Mouse (Mus musculus) adipocyte (in vitro differentiated cells): ENCODE measurements at regions not wholly inside any gene's neighbourhood (a gene's known extent, or its start where the extent isn't known, plus 50 kb on each side); places are given as distances from the start of the nearest gene placed in this dataset.

Experiments
- DNase-seq: peaks from one replicate; pipeline ENCODE4 v3.0.0-alpha.2; 2016; ENCODE audit warnings: low spot score

DNA sequence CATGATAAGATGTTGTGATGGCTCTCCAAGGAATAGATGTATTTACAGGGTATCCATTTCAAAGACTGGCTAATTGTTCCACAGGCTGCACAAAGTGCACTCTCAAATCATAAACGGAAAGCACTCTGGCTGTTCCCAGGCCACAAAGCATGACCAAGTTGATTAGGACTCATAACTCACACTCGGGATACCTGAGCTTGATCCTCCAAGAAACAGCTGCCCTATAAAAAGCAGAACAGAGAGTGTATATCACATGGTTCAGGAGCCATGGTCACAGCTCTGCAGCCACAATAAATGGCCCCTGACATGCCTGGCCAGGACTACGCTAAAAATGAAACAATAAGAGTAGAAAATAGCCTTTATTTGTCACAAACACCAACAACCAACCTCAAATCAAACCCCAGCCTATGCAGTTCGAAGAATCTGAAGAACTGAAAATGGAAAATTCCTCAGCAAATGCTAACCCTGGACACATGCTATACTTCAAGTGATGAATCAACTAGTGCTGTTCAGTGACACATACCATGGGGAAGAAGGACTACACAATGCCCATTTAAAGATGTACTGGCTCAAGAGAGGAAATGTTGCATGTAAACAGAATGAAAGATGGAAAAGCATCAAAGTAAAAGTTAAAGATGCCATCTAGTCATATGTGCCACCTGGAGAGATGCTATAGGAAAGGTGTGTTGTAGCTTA, 473.5 kb downstream of the Gsdmc2 start:
- DNase-seq: no peak

DNA sequence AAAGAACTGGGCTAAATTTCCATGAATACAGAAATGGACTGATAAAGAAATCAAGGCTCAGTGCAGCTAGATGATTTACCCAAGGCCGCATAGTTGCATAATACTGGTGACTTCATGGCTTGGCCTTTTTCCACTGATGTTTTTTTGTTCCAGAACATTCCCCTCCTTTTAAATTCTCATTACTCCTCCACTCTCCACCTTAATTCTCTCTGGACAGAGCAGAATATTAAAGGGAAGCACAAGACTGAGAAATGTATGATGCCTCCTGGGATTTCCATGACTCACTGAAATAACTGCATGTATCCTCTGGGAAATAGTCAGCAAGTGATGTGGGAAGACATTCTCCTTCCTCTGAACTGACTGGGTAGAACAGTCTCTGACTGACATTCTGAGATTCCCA, 480.5 kb downstream of the Gsdmc2 start:
- DNase-seq: peak; percentile 67

GRCm38 (mm10) chr15:63360402-63360801, 484.6 kb downstream of the Gsdmc2 start:
- peak; percentile 67 for DNase-seq

- DNase-seq: no peak
Observed at GRCm38 (mm10) chr15:63341730-63342129, 503.2 kb downstream of the Gsdmc2 start.

DNA sequence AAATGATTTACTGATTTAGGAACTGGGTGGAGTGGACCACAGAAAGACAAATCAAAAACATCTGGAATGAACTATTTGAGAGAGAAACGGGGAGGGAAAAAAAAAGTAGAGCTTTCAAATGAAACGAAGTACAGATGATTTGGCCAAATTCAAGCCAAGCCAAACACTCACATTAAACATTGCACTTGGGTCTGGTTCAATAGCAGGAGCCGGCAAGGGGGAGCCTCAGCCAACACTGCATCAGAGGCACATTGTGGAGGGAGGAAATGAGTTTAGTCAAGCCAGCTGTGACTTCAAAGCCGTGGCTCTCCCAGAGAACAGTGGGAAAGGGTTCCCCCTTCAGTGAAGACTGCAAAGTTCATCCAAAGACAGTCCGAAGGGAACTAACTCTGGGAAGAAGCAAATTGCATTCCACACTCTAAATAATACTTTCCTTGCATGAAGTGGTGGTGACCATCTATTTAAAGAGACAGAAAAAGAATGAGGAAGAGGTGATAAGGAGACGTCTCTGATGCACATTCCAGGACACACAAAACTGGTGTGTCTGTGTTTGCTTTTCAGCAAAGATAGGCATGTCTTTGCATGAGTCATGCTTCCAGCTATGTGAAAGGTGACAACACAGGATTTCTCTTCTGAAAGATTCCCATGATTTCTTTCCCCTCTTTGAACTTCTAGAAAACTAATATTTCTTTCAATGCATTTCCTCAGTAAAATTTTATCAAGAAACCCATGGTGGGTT, 504.5 kb downstream of the Gsdmc2 start:
- DNase-seq: peak; percentile 68

DNA sequence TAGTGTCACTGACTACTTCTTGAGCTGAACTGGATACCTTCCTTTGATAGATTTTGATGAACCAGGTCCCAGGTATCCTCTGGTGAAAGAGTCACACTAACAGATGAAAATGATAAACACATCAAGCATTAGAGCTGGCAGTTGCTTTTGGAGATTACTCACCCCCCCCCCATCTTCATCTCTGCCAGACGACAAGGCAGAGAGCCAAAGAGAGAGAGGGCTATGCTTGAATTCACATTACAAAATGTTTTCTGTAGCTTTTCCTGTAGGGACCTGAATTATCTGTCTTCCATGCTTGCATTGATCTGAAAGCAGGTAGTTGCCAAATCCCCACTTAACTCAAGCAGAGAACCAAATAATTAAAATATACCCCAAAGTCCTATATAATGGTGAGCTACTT, 525.3 kb downstream of the Gsdmc2 start:
- DNase-seq: no peak

- DNase-seq: no peak
Observed at GRCm38 (mm10) chr15:63310426-63310825, 534.6 kb downstream of the Gsdmc2 start.

DNA sequence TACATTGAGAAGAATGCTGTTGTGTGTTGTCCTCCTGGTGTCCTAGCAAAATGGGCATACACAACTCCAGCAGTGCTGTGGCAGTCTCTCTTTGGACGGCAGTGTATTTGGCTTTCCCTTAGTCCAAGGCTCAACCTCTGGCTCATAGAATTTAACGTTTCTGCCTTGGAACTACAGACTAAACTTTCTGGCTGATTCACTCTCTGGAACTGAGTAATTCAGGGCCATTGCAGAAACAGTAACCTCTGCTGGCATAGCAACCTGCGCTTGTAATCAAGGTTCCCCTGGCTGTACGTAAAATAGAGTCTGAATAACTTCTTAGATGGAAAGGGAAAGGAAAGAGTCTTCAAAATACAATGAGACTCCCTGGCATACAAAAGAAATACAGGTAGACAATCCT, 545.7 kb downstream of the Gsdmc2 start:
- no peak for DNase-seq

DNA sequence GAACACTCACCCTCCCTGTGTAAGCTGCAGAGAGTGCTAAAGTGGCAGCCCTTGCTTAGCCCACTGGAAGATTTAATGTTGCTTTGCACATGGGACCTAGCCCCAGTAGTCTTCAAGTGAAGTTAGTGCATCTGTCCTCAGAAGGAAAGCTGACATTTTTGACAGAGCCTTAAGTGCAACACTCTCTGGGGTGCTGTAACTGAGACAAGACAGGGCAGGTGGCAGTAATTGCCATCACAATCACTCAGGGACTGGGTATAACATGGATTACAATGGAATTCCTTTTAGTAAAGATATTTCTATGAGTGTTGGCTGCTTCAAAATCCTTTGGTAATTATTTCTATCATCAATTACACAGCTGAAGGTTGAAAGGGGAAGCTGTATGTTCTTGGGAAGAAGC, 556.4 kb downstream of the Gsdmc2 start:
- DNase-seq: no peak

GRCm38 (mm10) chr15:63286026-63286425, 559.0 kb downstream of the Gsdmc2 start:
- DNase-seq: no peak

GRCm38 (mm10) chr15:63270381-63270780, 574.6 kb downstream of the Gsdmc2 start:
- DNase-seq: peak; percentile 27

GRCm38 (mm10) chr15:63265845-63266244, 579.1 kb downstream of the Gsdmc2 start:
- DNase-seq: no peak

- no peak for DNase-seq
Observed at GRCm38 (mm10) chr15:63255736-63256135, 589.2 kb downstream of the Gsdmc2 start.

GRCm38 (mm10) chr15:63252781-63253340, 592.1 kb downstream of the Gsdmc2 start:
- no peak for DNase-seq

GRCm38 (mm10) chr15:63238601-63239000, 606.4 kb downstream of the Gsdmc2 start:
- DNase-seq: peak; percentile 5

GRCm38 (mm10) chr15:63218393-63219060, 626.5 kb downstream of the Gsdmc2 start:
- DNase-seq: no peak

DNA sequence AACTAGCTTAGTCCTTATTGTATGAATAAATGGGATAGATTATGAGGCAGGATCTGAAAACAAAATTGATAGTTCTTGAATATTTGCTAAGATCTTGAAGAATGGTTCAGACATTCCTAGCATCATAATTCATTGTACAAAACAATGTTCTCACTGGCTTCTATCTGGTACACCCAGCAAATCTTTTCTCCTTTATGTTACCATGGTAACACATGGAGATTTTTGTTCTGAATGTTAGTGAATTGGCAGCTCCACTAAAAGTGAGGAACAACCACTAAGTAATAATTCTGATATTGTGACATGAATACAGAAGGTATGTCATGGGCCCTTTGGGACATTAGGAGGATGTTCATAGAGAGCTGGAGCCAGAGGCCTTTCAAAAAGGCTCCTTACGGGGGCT, 639.8 kb downstream of the Gsdmc2 start:
- DNase-seq: no peak

- peak; percentile 12 for DNase-seq
Observed at GRCm38 (mm10) chr15:63195031-63195430, 649.9 kb downstream of the Gsdmc2 start.

DNA sequence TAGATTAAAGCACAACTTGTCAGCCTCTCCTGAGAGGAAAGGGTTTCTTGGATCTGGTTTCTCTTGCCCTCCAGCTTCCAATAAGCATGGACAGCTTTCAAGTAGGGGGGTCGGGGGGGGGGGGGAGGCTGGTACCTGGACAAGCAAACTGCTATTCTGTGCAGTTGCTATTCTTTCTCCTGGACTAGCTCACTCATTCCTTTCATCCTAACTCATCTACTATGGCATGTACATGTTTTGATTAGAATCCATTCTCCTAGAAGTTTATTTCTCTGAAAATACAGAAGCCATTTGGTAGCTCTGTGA, 650.5 kb downstream of the Gsdmc2 start:
- DNase-seq: no peak

- DNase-seq: peak; percentile 6
Observed at GRCm38 (mm10) chr15:63193617-63194491, 651.1 kb downstream of the Gsdmc2 start.

DNA sequence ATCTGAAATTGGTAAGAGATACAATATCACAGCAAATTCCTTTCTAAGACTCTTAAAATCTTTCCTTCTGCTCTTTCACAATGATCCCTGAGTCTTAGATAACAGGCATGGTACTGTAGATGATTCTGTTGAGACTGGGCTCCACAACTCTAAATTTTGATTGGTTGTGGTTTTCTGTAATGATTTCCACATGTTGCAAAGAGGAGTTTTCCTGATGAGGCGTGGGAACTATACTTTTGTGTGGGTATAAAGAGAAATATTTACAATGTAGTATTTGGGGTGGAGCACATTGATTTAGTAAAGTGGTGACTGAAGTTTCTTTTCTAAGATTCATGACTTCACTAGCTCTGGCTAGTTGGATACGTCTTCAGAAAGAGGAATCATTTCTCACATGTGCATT, 653.2 kb downstream of the Gsdmc2 start:
- no peak for DNase-seq

GRCm38 (mm10) chr15:63190086-63190485, 654.9 kb downstream of the Gsdmc2 start:
- DNase-seq: no peak
